Mouse (Mus musculus) liver, embryonic 12.5 days (tissue): ENCODE results near the gene 4930447C04Rik. TPM values are rescaled to one million over a fixed set of nuclear protein-coding genes. Genes with fewer than 3 reads are reported as not detected.

Source experiments
- ATAC-seq: fragments of 200-750 bp; cut with Nextera tagmentation; 2 replicates; pipeline ENCODE4 v1.8.0; 2017; ENCODE audit warnings: moderate number of reproducible peaks, mild to moderate bottlenecking, moderate library complexity
- H3K27ac ChIP-seq: fragments of 300-500 bp; sonication (generic); 2 replicates; pipeline ENCODE4 v1.5.1; 2016; ENCODE audit warnings: mild to moderate bottlenecking
- H3K27me3 ChIP-seq: fragments of 300-500 bp; sonication (generic); replicated peaks from 2 replicates; pipeline ENCODE4 v1.6.1; 2016; ENCODE audit warnings: mild to moderate bottlenecking, moderate library complexity
- H3K36me3 ChIP-seq: fragments of 300-500 bp; sonication (generic); 2 replicates; pipeline ENCODE4 v1.6.1; 2016; ENCODE audit warnings: mild to moderate bottlenecking, moderate library complexity
- H3K4me1 ChIP-seq: fragments of 300-500 bp; sonication (generic); 2 replicates; pipeline ENCODE4 v1.6.1; 2016
- H3K4me2 ChIP-seq: fragments of 300-500 bp; sonication (generic); 2 replicates; pipeline ENCODE4 v1.6.1; 2016; ENCODE audit warnings: mild to moderate bottlenecking, moderate library complexity
- H3K4me3 ChIP-seq: fragments of 300-500 bp; sonication (generic); 2 replicates; pipeline ENCODE4 v1.5.1; 2016; ENCODE audit warnings: mild to moderate bottlenecking, moderate library complexity
- H3K9ac ChIP-seq: fragments of 300-500 bp; sonication (generic); 2 replicates; pipeline ENCODE4 v1.6.1; 2016; ENCODE audit warnings: mild to moderate bottlenecking, moderate library complexity
- H3K9me3 ChIP-seq: fragments of 300-500 bp; sonication (generic); replicated peaks from 2 replicates; pipeline ENCODE4 v1.6.1; 2016; ENCODE audit warnings: mild to moderate bottlenecking, moderate library complexity
- WGBS: fragments of 180-500 bp; shearing (Covaris S2); methylation state at CpG from one replicate; pipeline ENCODE4 v1.1.7; 2016; ENCODE audit not compliant: insufficient replicate concordance; 5-methylcytosine and 5-hydroxymethylcytosine counted together
- polyA plus RNA-seq: library from polyadenylated mRNA; unstranded; fragments of >200 nt; fragmentation: Nextera tagmentation; extraction: Ambion mirVana; gene quantifications from 2 replicates; pipeline ENCODE4 v1.2.1, GENCODE M21; 2016

Gene 4930447C04Rik
- polyA plus RNA-seq, 1 experiment from 2014 or later = 1.4 TPM

GRCm38 (mm10) chr12:72941398-72942051, 951 bp upstream of the 4930447C04Rik start:
- no peaks in the 10 kb centered on the region for H3K9me3 ChIP-seq
- peaks cover 100% of the 10 kb centered on the region for H3K27me3 ChIP-seq
- H3K4me3 ChIP-seq = no peak overlapping the region
- H3K36me3 ChIP-seq = no peaks in the 10 kb centered on the region
- no peak for ATAC-seq
- WGBS = 1% methylated on average over 32 of the region's 32 CpGs
- no peak overlapping the region for H3K9ac ChIP-seq
- no peak overlapping the region for H3K4me2 ChIP-seq
- peaks cover 4% of the 10 kb centered on the region; the same call in 1 of the 2 replicates for H3K4me1 ChIP-seq
- H3K27ac ChIP-seq = no peak overlapping the region

GRCm38 (mm10) chr12:72940822-72941397, 336 bp upstream of the 4930447C04Rik start:
- Histone ChIP-seq H3K27ac (no peak overlapping the region), H3K27me3 (peaks cover 98% of the 10 kb centered on the region), H3K9ac (no peak overlapping the region), H3K36me3 (no peaks in the 10 kb centered on the region), H3K4me1 (peaks cover 4% of the 10 kb centered on the region; the same call in 1 of the 2 replicates), H3K4me3 (no peak overlapping the region), H3K4me2 (no peak overlapping the region), H3K9me3 (no peaks in the 10 kb centered on the region)
- no peak for ATAC-seq
- 5% methylated on average over 11 of the region's 11 CpGs for WGBS

GRCm38 (mm10) chr12:72939616-72940015, 958 bp downstream of the 4930447C04Rik start, which contains the start of gene Six6:
Six6 (plus strand) TSS chr12:72939892.
- peak within 1 kb of the TSS; percentile 29 for H3K4me2 ChIP-seq
- no peaks in the 10 kb centered on the region for H3K9me3 ChIP-seq
- no peaks in the 10 kb centered on the region for H3K36me3 ChIP-seq
- H3K27me3 ChIP-seq = peaks cover 96% of the 10 kb centered on the region
- H3K27ac ChIP-seq = no peak within 1 kb of the TSS
- 0 out of 2 replicates have a peak, but pooled peaks cover 4% of the 10 kb centered on the region for H3K4me1 ChIP-seq
- ATAC-seq = no peak
- WGBS = 2% methylated on average over 28 of the region's 28 CpGs
- no peak within 1 kb of the TSS for H3K9ac ChIP-seq
- H3K4me3 ChIP-seq = no peak within 1 kb of the TSS

GRCm38 (mm10) chr12:72938600-72939490, 1.7 kb downstream of the 4930447C04Rik start:
- ATAC-seq = no peak
- no peak overlapping the region for H3K9ac ChIP-seq
- no peaks in the 10 kb centered on the region for H3K36me3 ChIP-seq
- H3K27me3 ChIP-seq = peaks cover 95% of the 10 kb centered on the region
- H3K4me2 ChIP-seq = no peak overlapping the region
- 11% methylated on average over 14 of the region's 14 CpGs for WGBS
- 0 out of 2 replicates have a peak, but pooled peaks cover 4% of the 10 kb centered on the region for H3K4me1 ChIP-seq
- no peak overlapping the region for H3K4me3 ChIP-seq
- H3K9me3 ChIP-seq = no peaks in the 10 kb centered on the region
- no peak overlapping the region for H3K27ac ChIP-seq

GRCm38 (mm10) chr12:72938176-72938575, 2.4 kb downstream of the 4930447C04Rik start:
- no peak overlapping the region for H3K9ac ChIP-seq
- H3K4me2 ChIP-seq = no peak overlapping the region
- no peaks in the 10 kb centered on the region for H3K36me3 ChIP-seq
- 10% methylated on average over 11 of the region's 13 CpGs for WGBS
- H3K4me1 ChIP-seq = 0 out of 2 replicates have a peak, but pooled peaks cover 4% of the 10 kb centered on the region
- ATAC-seq = no peak
- peaks cover 88% of the 10 kb centered on the region for H3K27me3 ChIP-seq
- no peak overlapping the region for H3K27ac ChIP-seq
- H3K4me3 ChIP-seq = no peak overlapping the region
- H3K9me3 ChIP-seq = no peaks in the 10 kb centered on the region

GRCm38 (mm10) chr12:72937537-72938120, 2.9 kb downstream of the 4930447C04Rik start:
- H3K9me3 ChIP-seq = no peaks in the 10 kb centered on the region
- no peak overlapping the region for H3K9ac ChIP-seq
- H3K4me2 ChIP-seq = no peak overlapping the region
- ATAC-seq = no peak
- peaks cover 83% of the 10 kb centered on the region for H3K27me3 ChIP-seq
- WGBS = 6% methylated on average over 19 of the region's 19 CpGs
- H3K27ac ChIP-seq = no peak overlapping the region
- no peaks in the 10 kb centered on the region for H3K36me3 ChIP-seq
- H3K4me3 ChIP-seq = no peak overlapping the region
- 0 out of 2 replicates have a peak, but pooled peaks cover 4% of the 10 kb centered on the region for H3K4me1 ChIP-seq

GRCm38 (mm10) chr12:72936751-72937150, 3.8 kb downstream of the 4930447C04Rik start:
- 46% methylated on average over 8 of the region's 8 CpGs for WGBS
- Histone ChIP-seq H3K4me1 (0 out of 2 replicates have a peak, but pooled peaks cover 4% of the 10 kb centered on the region), H3K4me2 (no peak overlapping the region), H3K27ac (no peak overlapping the region), H3K27me3 (peaks cover 74% of the 10 kb centered on the region), H3K4me3 (no peak overlapping the region), H3K9me3 (no peaks in the 10 kb centered on the region), H3K36me3 (no peaks in the 10 kb centered on the region), H3K9ac (no peak overlapping the region)
- ATAC-seq = no peak

- 22% methylated on average over 48 of the region's 48 CpGs for WGBS
- Histone ChIP-seq H3K4me2 (peak overlapping the region; percentile 71), H3K27me3 (peaks cover 13% of the 10 kb centered on the region), H3K4me3 (peak overlapping the region; percentile 46), H3K9ac (peak overlapping the region; percentile 55), H3K4me1 (no peaks in the 10 kb centered on the region), H3K27ac (no peak overlapping the region), H3K9me3 (no peaks in the 10 kb centered on the region), H3K36me3 (no peaks in the 10 kb centered on the region)
- 0 out of 2 replicates have a peak, but pooled peaks have one; percentile 42 for ATAC-seq
These were observed 23.2 kb downstream of the 4930447C04Rik start for GRCm38 (mm10) chr12:72917159-72917993.

- 6% methylated on average over 19 of the region's 19 CpGs for whole genome bisulfite sequencing
- Histone ChIP-seq H3K4me3 (no peak overlapping the region), H3K4me2 (peak overlapping the region; percentile 22; the same call in 1 of the 2 replicates), H3K9me3 (no peaks in the 10 kb centered on the region), H3K27me3 (peaks cover 53% of the 10 kb centered on the region), H3K9ac (no peak overlapping the region), H3K27ac (no peak overlapping the region), H3K36me3 (no peaks in the 10 kb centered on the region), H3K4me1 (no peaks in the 10 kb centered on the region)
- no peak for ATAC-seq
These were observed 86.1 kb downstream of the 4930447C04Rik start for GRCm38 (mm10) chr12:72854377-72855032.

GRCm38 (mm10) chr12:72853406-72854076, 87.0 kb downstream of the 4930447C04Rik start:
- Histone ChIP-seq H3K4me2 (no peak overlapping the region), H3K36me3 (no peaks in the 10 kb centered on the region), H3K4me1 (no peaks in the 10 kb centered on the region), H3K27me3 (peaks cover 53% of the 10 kb centered on the region), H3K4me3 (no peak overlapping the region), H3K27ac (no peak overlapping the region), H3K9me3 (no peaks in the 10 kb centered on the region), H3K9ac (no peak overlapping the region)
- 36% methylated on average over 13 of the region's 13 CpGs for WGBS
- no peak for ATAC-seq
